ENCODE assay signal across 8 mouse cellular contexts in genomic region chr2:180472306-180473079, GRCm38 (mm10). TPM values are rescaled to one million over a fixed set of nuclear protein-coding genes. Genes with fewer than 3 reads are reported as not detected.
DNase-seq lines count a peak whose midpoint lies in the region; ATAC-seq and TF ChIP-seq lines count a peak whose summit lies in the region.

No protein-coding gene starts in this region.

- no peaks in the 10 kb centered on the region for H3K36me3 ChIP-seq in midbrain, embryonic 12.5 days

- H3K27me3 ChIP-seq in midbrain, embryonic 12.5 days, result peaks cover 46% of the 10 kb centered on the region

- whole genome bisulfite sequencing in midbrain, embryonic 12.5 days, result 7% methylated on average over 21 of the region's 21 CpGs

- no peak overlapping the region for H3K9ac ChIP-seq in midbrain, embryonic 12.5 days (replicated peaks)

- TF ChIP-seq CTCF in gastrocnemius, adult 2 months (IDR thresholded peaks at IDR 0.05), result peak; percentile 70

- ATAC-seq in midbrain, embryonic 12.5 days (ENCODE audit: low FRiP score, low read depth), result peak; percentile 39; the same call in 1 of the 2 replicates

- no peak overlapping the region for H3K27ac ChIP-seq in gastrocnemius, adult 2 months
- no peak overlapping the region for H3K27ac ChIP-seq in midbrain, embryonic 12.5 days (replicated peaks)

- no peaks in the 10 kb centered on the region for H3K9me3 ChIP-seq in midbrain, embryonic 12.5 days

- H3K4me3 ChIP-seq in gastrocnemius, adult 2 months, result no peak overlapping the region
- H3K4me3 ChIP-seq in midbrain, embryonic 12.5 days, result no peak overlapping the region

- peak; percentile 50 for DNase-seq in gastrocnemius, adult 2 months
- DNase-seq in gastrocnemius, adult 18-20 months (ENCODE audit: low spot score), result no peak
- peak; percentile 54 to 55 for DNase-seq in B cell, adult 2 months
- DNase-seq in adrenal gland, postnatal 36 days, result peak; percentile 36 to 49
- peak; percentile 68 for DNase-seq in forelimb bud, embryonic 11.5 days (ENCODE audit: low read depth, low spot score)
- peak; percentile 25 to 41 for DNase-seq in kidney, postnatal 25 days
- peak; percentile 28 for DNase-seq in thymus, postnatal 25 days

- no peaks in the 10 kb centered on the region for H3K4me1 ChIP-seq in midbrain, embryonic 12.5 days

- intact Hi-C loops in gastrocnemius, adult 2 months (cut with DNase I), result loop anchor here (1.0 to 5.0 kb wide), 2 partner anchors 90 to 106 kb away; no protein-coding TSS in a partner anchor

- H3K4me2 ChIP-seq in midbrain, embryonic 12.5 days (replicated peaks), result 0 out of 2 replicates have a peak overlapping the region, but pooled peaks have one; percentile 9

RNA-seq across cellular contexts. Expression of gene Slco4a1, which starts 16.4 kb away (rescaled TPM):
- under 1 TPM in 1 of 2 experiments, not detected in 1; 0.15 TPM for total RNA-seq in gastrocnemius, adult 2 months (2021)
- not detected for total RNA-seq in gastrocnemius, adult 18-20 months (2021)
- 1 to 10 TPM in 1 of 2 experiments, under 1 TPM in 1; 0.70 to 1.5 TPM for total RNA-seq in adrenal gland, postnatal 36 days (2021)
- 3.5 and 4.1 TPM in 2 replicates for polyA plus RNA-seq in midbrain, embryonic 12.5 days (2016; fragmentation: Nextera tagmentation; extraction: Ambion mirVana)

RNA-seq across cellular contexts. Expression of gene Ntsr1, which starts 27.3 kb away (rescaled TPM):
- not detected for total RNA-seq in gastrocnemius, adult 2 months (2021)
- total RNA-seq in gastrocnemius, adult 18-20 months (2021), result not detected
- total RNA-seq in adrenal gland, postnatal 36 days (2021), result not detected
- polyA plus RNA-seq in midbrain, embryonic 12.5 days (2016; fragmentation: Nextera tagmentation; extraction: Ambion mirVana), result 0.15 and 0.29 TPM in 2 replicates
